Mouse (Mus musculus) testis, adult 2 months (tissue): ENCODE measurements around the gene B4gat1. TPM values are rescaled to one million over a fixed set of nuclear protein-coding genes. Genes with fewer than 3 reads are reported as not detected.

Source experiments
- H3K27ac ChIP-seq: fragments of 200-500 bp; 2 replicates; pipeline ENCODE4 v1.5.1; 2012; ENCODE audit warnings: low read depth, low read length; ENCODE audit not compliant: control insufficient read depth, insufficient read depth
- H3K27me3 ChIP-seq: fragments of 200-500 bp; 2 replicates; pipeline ENCODE4 v1.6.1; 2012; ENCODE audit warnings: mild to moderate bottlenecking, low read length, moderate library complexity; ENCODE audit not compliant: control insufficient read depth, insufficient read depth
- H3K36me3 ChIP-seq: fragments of 200-500 bp; 2 replicates; pipeline ENCODE4 v1.6.1; 2012; ENCODE audit warnings: mild to moderate bottlenecking, low read length; ENCODE audit not compliant: control insufficient read depth, insufficient read depth
- H3K4me1 ChIP-seq: fragments of 200-500 bp; 2 replicates; pipeline ENCODE4 v1.6.1; 2012; ENCODE audit warnings: low read length; ENCODE audit not compliant: control insufficient read depth, insufficient read depth
- H3K4me3 ChIP-seq: fragments of 200-500 bp; 2 replicates; pipeline ENCODE4 v1.5.1; 2012; ENCODE audit warnings: low read depth, mild to moderate bottlenecking, low read length, moderate library complexity, mixed read lengths; ENCODE audit not compliant: control insufficient read depth
- CTCF ChIP-seq: fragments of 200-500 bp; IDR thresholded peaks from 2 replicates; pipeline ENCODE4 v1.5.1; 2012; ENCODE audit warnings: low read depth, mild to moderate bottlenecking, inconsistent platforms, low read length, moderate library complexity; ENCODE audit not compliant: control insufficient read depth, insufficient read depth, insufficient replicate concordance
- POLR2A ChIP-seq: fragments of 200-500 bp; IDR thresholded peaks from 2 replicates; pipeline ENCODE4 v1.6.1; 2012; ENCODE audit warnings: low read depth, mild to moderate bottlenecking, inconsistent platforms, low read length, moderate library complexity; ENCODE audit not compliant: control insufficient read depth
- polyA plus RNA-seq: library from polyadenylated mRNA; depleted of rRNA; stranded (reverse); fragments of >200 nt; gene quantifications from 2 replicates; pipeline ENCODE4 v1.2.3, GENCODE M21; 2012; rRNA removed

B4gat1 gene
- polyA plus RNA-seq: 3.7 and 4.2 TPM in 2 replicates

GRCm38 (mm10) chr19:5038709-5039156 is at the start of gene B4gat1, which contains the start of gene AC124502.3:
Gene B4gat1 (plus strand): TSS chr19:5038826.
Gene AC124502.3 (plus strand): TSS chr19:5038891.
- Histone ChIP-seq H3K27me3 (no peaks in the 10 kb centered on the region), H3K27ac (no peak within 1 kb of the TSS; the same call in 1 of the 2 replicates), H3K4me1 (peaks cover 14% of the 10 kb centered on the region), H3K4me3 (peak within 1 kb of the TSS; percentile 87), H3K36me3 (no peaks in the 10 kb centered on the region)
- TF ChIP-seq CTCF (no peak; the same call in 1 of the 2 replicates), POLR2A (peak; percentile 23; the same call in 1 of the 2 replicates)

- TF ChIP-seq CTCF (peak; percentile 40; the same call in 1 of the 2 replicates), POLR2A (no peak)
- H3K4me3 ChIP-seq: no peak overlapping the region
- no peaks in the 10 kb centered on the region for H3K27me3 ChIP-seq
- no peak overlapping the region for H3K27ac ChIP-seq
- H3K4me1 ChIP-seq: peaks cover 15% of the 10 kb centered on the region
- H3K36me3 ChIP-seq: no peaks in the 10 kb centered on the region
Observed at GRCm38 (mm10) chr19:4989013-4989412, 49.6 kb upstream of the B4gat1 start.

GRCm38 (mm10) chr19:4989434-4990255 is 49.0 kb upstream of the B4gat1 start:
- Histone ChIP-seq H3K27ac (no peak overlapping the region), H3K4me3 (peak overlapping the region; percentile 35; the same call in 1 of the 2 replicates), H3K36me3 (no peaks in the 10 kb centered on the region), H3K4me1 (peaks cover 12% of the 10 kb centered on the region), H3K27me3 (no peaks in the 10 kb centered on the region)
- TF ChIP-seq CTCF (no peak), POLR2A (no peak)

- Histone ChIP-seq H3K4me1 (peaks cover 12% of the 10 kb centered on the region), H3K4me3 (peak within 1 kb of the TSS; percentile 35; the same call in 1 of the 2 replicates), H3K27me3 (no peaks in the 10 kb centered on the region), H3K36me3 (no peaks in the 10 kb centered on the region), H3K27ac (no peak within 1 kb of the TSS)
- TF ChIP-seq CTCF: no peak
- no peak for TF ChIP-seq POLR2A
Observed at GRCm38 (mm10) chr19:4990256-4990625, 48.4 kb upstream of the B4gat1 start, which contains the start of gene Npas4. Gene Npas4 (minus strand): TSS chr19:4990316.

- H3K36me3 ChIP-seq: no peaks in the 10 kb centered on the region
- H3K27ac ChIP-seq: no peak overlapping the region
- H3K4me3 ChIP-seq: no peak overlapping the region
- TF ChIP-seq POLR2A: no peak
- no peak for TF ChIP-seq CTCF
- H3K27me3 ChIP-seq: no peaks in the 10 kb centered on the region
- peaks cover 12% of the 10 kb centered on the region for H3K4me1 ChIP-seq
Observed at GRCm38 (mm10) chr19:4990716-4991115, 47.9 kb upstream of the B4gat1 start.

GRCm38 (mm10) chr19:4992371-4992770 is 46.3 kb upstream of the B4gat1 start:
- Histone ChIP-seq H3K4me1 (peaks cover 12% of the 10 kb centered on the region), H3K27me3 (no peaks in the 10 kb centered on the region), H3K27ac (no peak overlapping the region), H3K4me3 (no peak overlapping the region), H3K36me3 (no peaks in the 10 kb centered on the region)
- no peak for TF ChIP-seq CTCF
- no peak for TF ChIP-seq POLR2A

GRCm38 (mm10) chr19:4992904-4993303 is 45.7 kb upstream of the B4gat1 start:
- Histone ChIP-seq H3K27ac (no peak overlapping the region), H3K4me3 (no peak overlapping the region), H3K27me3 (no peaks in the 10 kb centered on the region), H3K4me1 (peaks cover 12% of the 10 kb centered on the region), H3K36me3 (no peaks in the 10 kb centered on the region)
- TF ChIP-seq POLR2A: no peak
- no peak for TF ChIP-seq CTCF
